Mouse (Mus musculus): ENCODE measurements around the gene Ugt1a5.
"Not testable (repeated sequence)": the region's sequence is repeated elsewhere in the genome, so short reads cannot be mapped to it uniquely, and the experiment has no call there.

Gene Ugt1a5

GRCm38 (mm10) chr1:88225301-88225700 lies 59.5 kb downstream of the Ugt1a5 start:
- DNase-seq, result not testable (repeated sequence)

GRCm38 (mm10) chr1:88225741-88226140 lies 59.9 kb downstream of the Ugt1a5 start:
- DNase-seq, result no peak

GRCm38 (mm10) chr1:88226670-88227379 lies 61.0 kb downstream of the Ugt1a5 start, which contains the start of gene Mroh2a:
Gene Mroh2a (plus strand): TSS chr1:88226986.
- DNase-seq, result peak in 1 of 2 experiments; percentile 1

GRCm38 (mm10) chr1:88227482-88227881 lies 61.7 kb downstream of the Ugt1a5 start:
- no peak for DNase-seq

GRCm38 (mm10) chr1:88228121-88228520 lies 62.3 kb downstream of the Ugt1a5 start:
- peak; percentile 9 to 10 for DNase-seq

GRCm38 (mm10) chr1:88229566-88229965 lies 63.8 kb downstream of the Ugt1a5 start:
- no peak for DNase-seq

- DNase-seq, result no peak
Observed at GRCm38 (mm10) chr1:88229986-88230385, 64.2 kb downstream of the Ugt1a5 start.

GRCm38 (mm10) chr1:88230421-88230820 lies 64.6 kb downstream of the Ugt1a5 start:
- DNase-seq, result no peak

GRCm38 (mm10) chr1:88230981-88231802 lies 65.4 kb downstream of the Ugt1a5 start:
- no peak for DNase-seq

- no peak for DNase-seq
Observed at GRCm38 (mm10) chr1:88231803-88232499, 66.1 kb downstream of the Ugt1a5 start.

- DNase-seq, result no peak
Observed at GRCm38 (mm10) chr1:88232664-88233380, 67.0 kb downstream of the Ugt1a5 start.

- peak in 1 of 2 experiments; percentile 38 for DNase-seq
Observed at GRCm38 (mm10) chr1:88233421-88234247, 67.8 kb downstream of the Ugt1a5 start.

- no peak for DNase-seq
Observed at GRCm38 (mm10) chr1:88234248-88234610, 68.4 kb downstream of the Ugt1a5 start.

GRCm38 (mm10) chr1:88234646-88235045 lies 68.8 kb downstream of the Ugt1a5 start:
- no peak for DNase-seq

GRCm38 (mm10) chr1:88235046-88235893 lies 69.5 kb downstream of the Ugt1a5 start:
- DNase-seq, result no peak

GRCm38 (mm10) chr1:88235894-88236415 lies 70.1 kb downstream of the Ugt1a5 start:
- no peak for DNase-seq

GRCm38 (mm10) chr1:88237311-88237710 lies 71.5 kb downstream of the Ugt1a5 start:
- no peak for DNase-seq

GRCm38 (mm10) chr1:88238771-88239170 lies 73.0 kb downstream of the Ugt1a5 start:
- no peak for DNase-seq

GRCm38 (mm10) chr1:88240072-88240471 lies 74.3 kb downstream of the Ugt1a5 start:
- DNase-seq, result no peak

- no peak for DNase-seq
Observed at GRCm38 (mm10) chr1:88240579-88240978, 74.8 kb downstream of the Ugt1a5 start.

GRCm38 (mm10) chr1:88243861-88244260 lies 78.0 kb downstream of the Ugt1a5 start:
- DNase-seq, result no peak

Measured in cerebellum, postnatal 25 days (tissue).